Mouse (Mus musculus) spleen, postnatal 14 days (tissue): ENCODE results near the gene Nfe2l2.
"Not testable (repeated sequence)": the region's sequence is repeated elsewhere in the genome, so short reads cannot be mapped to it uniquely, and the experiment has no call there.

ENCODE experiments used
- DNase-seq, 2 experiments: peaks; one replicate each; pipeline ENCODE4 v3.0.0; 2021 to 2022; ENCODE audit warnings: low spot score in 2 of 2

Gene Nfe2l2

GRCm38 (mm10) chr2:75643950-75644349 is 60.5 kb downstream of the Nfe2l2 start:
- DNase-seq, result no peak

GRCm38 (mm10) chr2:75642795-75643550 is 61.5 kb downstream of the Nfe2l2 start:
- DNase-seq, result no peak

- DNase-seq, result not testable (repeated sequence)
Measured at GRCm38 (mm10) chr2:75642312-75642711, 62.1 kb downstream of the Nfe2l2 start.

- DNase-seq, result not testable (repeated sequence)
Measured at GRCm38 (mm10) chr2:75639535-75639934, 64.9 kb downstream of the Nfe2l2 start.

GRCm38 (mm10) chr2:75637822-75638221 is 66.6 kb downstream of the Nfe2l2 start:
- not testable (repeated sequence) for DNase-seq

GRCm38 (mm10) chr2:75637361-75637760 is 67.1 kb downstream of the Nfe2l2 start:
- no peak for DNase-seq

- not testable (repeated sequence) for DNase-seq
Measured at GRCm38 (mm10) chr2:75637055-75637304, 67.5 kb downstream of the Nfe2l2 start.

- peak in 1 of 2 experiments; percentile 40 for DNase-seq
Measured at GRCm38 (mm10) chr2:75636261-75637054, 68.0 kb downstream of the Nfe2l2 start.

GRCm38 (mm10) chr2:75634431-75634830 is 70.0 kb downstream of the Nfe2l2 start:
- DNase-seq, result not testable (repeated sequence)

GRCm38 (mm10) chr2:75633784-75634183 is 70.7 kb downstream of the Nfe2l2 start:
- DNase-seq, result no peak

GRCm38 (mm10) chr2:75633381-75633780 is 71.1 kb downstream of the Nfe2l2 start:
- no peak for DNase-seq

- no peak for DNase-seq
Measured at GRCm38 (mm10) chr2:75632721-75633181, 71.7 kb downstream of the Nfe2l2 start.

GRCm38 (mm10) chr2:75632043-75632442 is 72.4 kb downstream of the Nfe2l2 start:
- DNase-seq, result no peak

GRCm38 (mm10) chr2:75631421-75631820 is 73.0 kb downstream of the Nfe2l2 start:
- no peak for DNase-seq

GRCm38 (mm10) chr2:75628487-75628886 is 76.0 kb downstream of the Nfe2l2 start:
- no peak for DNase-seq

GRCm38 (mm10) chr2:75626597-75627440 is 77.6 kb downstream of the Nfe2l2 start:
- no peak for DNase-seq
